Mouse (Mus musculus): ENCODE measurements around the gene Tsr2. TPM values are rescaled to one million over a fixed set of nuclear protein-coding genes. Genes with fewer than 3 reads are reported as not detected.

Tsr2 gene
- total RNA-seq, 2 experiments from 2014 or later = 12.1 to 13.7 TPM

DNA sequence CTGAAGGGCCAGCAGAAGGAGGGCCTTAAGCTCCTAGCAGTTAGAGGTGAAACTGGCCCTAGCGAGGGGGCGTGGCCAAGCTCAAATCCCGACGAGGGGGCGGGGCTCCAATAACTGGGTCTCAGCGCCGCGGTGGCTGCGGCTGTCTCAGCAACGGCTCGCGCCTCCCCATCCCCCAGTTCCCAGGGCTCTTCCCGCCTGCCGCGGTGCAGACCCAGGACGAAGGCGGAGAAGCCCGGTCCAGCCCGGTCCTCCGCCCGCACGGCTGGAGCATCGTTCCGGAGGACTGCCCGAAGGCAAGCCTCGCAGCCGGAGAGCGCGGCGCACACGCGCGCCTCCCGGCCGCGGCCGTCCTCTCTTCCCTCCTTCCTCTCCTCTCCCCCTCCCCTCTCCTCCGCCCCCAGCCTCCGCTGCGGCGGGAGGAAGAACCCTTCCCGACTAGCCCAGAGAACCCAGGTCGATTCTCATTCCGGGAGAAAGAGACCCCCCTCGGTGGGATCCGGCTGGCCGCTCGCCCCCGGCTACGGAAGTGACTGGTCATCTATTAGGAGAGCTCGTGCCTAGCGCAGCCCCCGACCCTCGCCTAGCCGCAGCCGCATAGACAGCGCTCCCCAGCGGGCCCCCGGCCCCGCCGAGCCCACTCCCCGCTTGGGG is 49.4 kb downstream of the Tsr2 start:
- peak; percentile 84 for DNase-seq

DNA sequence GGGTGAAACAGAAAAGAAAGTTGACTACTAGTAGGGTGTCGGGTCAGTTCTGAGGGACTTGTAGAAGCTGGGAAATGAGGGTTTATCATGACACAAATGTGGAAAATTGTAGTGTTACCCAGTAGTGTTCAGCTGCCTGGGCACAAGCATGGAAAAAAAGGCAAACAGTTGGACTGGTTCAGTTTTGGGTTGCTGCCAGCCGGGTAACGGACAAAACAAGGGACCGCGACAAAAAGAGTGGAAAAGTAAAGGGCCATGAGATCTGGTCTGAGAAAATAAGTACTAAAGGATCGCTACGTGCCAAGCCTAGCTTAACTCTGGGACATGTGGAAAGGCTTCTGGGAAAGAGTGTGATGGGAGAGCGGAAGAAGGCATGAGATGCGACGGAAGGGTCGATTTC is 50.0 kb downstream of the Tsr2 start:
- DNase-seq = peak; percentile 12

- no peak for DNase-seq
These were observed 50.5 kb downstream of the Tsr2 start, which contains the start of gene Fgd1 for GRCm38 (mm10) chrX:151045850-151046249. Gene Fgd1 (plus strand): TSS chrX:151046150.

- DNase-seq = no peak
These were observed 55.1 kb downstream of the Tsr2 start for GRCm38 (mm10) chrX:151041223-151041622.

Other genes with a start within 250 kb of the Tsr2 start
- 10 to 100 TPM; 34.3 to 36.0 TPM for gene Gnl3l, start 79.2 kb downstream of the Tsr2 start, total RNA-seq (2021)
- gene Fgd1, start 50.4 kb downstream of the Tsr2 start, total RNA-seq (2021) = 10 to 100 TPM in 1 of 2 experiments, 1 to 10 TPM in 1; 9.4 to 14.3 TPM
- gene Wnk3, start 101.5 kb upstream of the Tsr2 start, total RNA-seq (2021) = 1 to 10 TPM; 1.2 to 2.2 TPM
- 10 to 100 TPM; 19.2 to 20.9 TPM for gene Fam120c, start 247.6 kb upstream of the Tsr2 start, total RNA-seq (2021)